Mouse (Mus musculus) urinary bladder, postnatal 14 days (tissue): ENCODE measurements around the gene Ryr1.

Source experiments
- DNase-seq: peaks from one replicate; pipeline ENCODE4 v3.0.0; 2021; ENCODE audit warnings: low spot score

Gene Ryr1

GRCm38 (mm10) chr7:29032685-29033084, 92.3 kb downstream of the Ryr1 start:
- no peak for DNase-seq

GRCm38 (mm10) chr7:29031641-29032040, 93.3 kb downstream of the Ryr1 start:
- DNase-seq = no peak

GRCm38 (mm10) chr7:29029690-29030656, 95.0 kb downstream of the Ryr1 start:
- no peak for DNase-seq

GRCm38 (mm10) chr7:29028761-29029160, 96.2 kb downstream of the Ryr1 start:
- DNase-seq = no peak

- DNase-seq = no peak
Observed at GRCm38 (mm10) chr7:29026811-29027210, 98.2 kb downstream of the Ryr1 start.

- DNase-seq = no peak
Observed at GRCm38 (mm10) chr7:29026195-29026594, 98.8 kb downstream of the Ryr1 start.

GRCm38 (mm10) chr7:29025566-29025965, 99.4 kb downstream of the Ryr1 start:
- DNase-seq = no peak

GRCm38 (mm10) chr7:29023514-29023913, 101.5 kb downstream of the Ryr1 start:
- no peak for DNase-seq

- DNase-seq = no peak
Observed at GRCm38 (mm10) chr7:29022479-29022878, 102.5 kb downstream of the Ryr1 start.

- no peak for DNase-seq
Observed at GRCm38 (mm10) chr7:29019447-29020220, 105.3 kb downstream of the Ryr1 start.

- DNase-seq = no peak
Observed at GRCm38 (mm10) chr7:29017222-29017621, 107.8 kb downstream of the Ryr1 start.

- no peak for DNase-seq
Observed at GRCm38 (mm10) chr7:29016440-29016839, 108.5 kb downstream of the Ryr1 start.

GRCm38 (mm10) chr7:29014984-29015383, 110.0 kb downstream of the Ryr1 start:
- DNase-seq = no peak

GRCm38 (mm10) chr7:29008714-29009113, 116.3 kb downstream of the Ryr1 start:
- no peak for DNase-seq

GRCm38 (mm10) chr7:29008171-29008570, 116.8 kb downstream of the Ryr1 start:
- DNase-seq = no peak

GRCm38 (mm10) chr7:29007224-29008101, 117.5 kb downstream of the Ryr1 start:
- no peak for DNase-seq

GRCm38 (mm10) chr7:29000651-29001605, 124.1 kb downstream of the Ryr1 start:
- peak; percentile 77 for DNase-seq

GRCm38 (mm10) chr7:28993402-28993801, 131.6 kb downstream of the Ryr1 start:
- no peak for DNase-seq

GRCm38 (mm10) chr7:28992997-28993396, 132.0 kb downstream of the Ryr1 start:
- DNase-seq = no peak

- DNase-seq = no peak
Observed at GRCm38 (mm10) chr7:28991616-28992015, 133.4 kb downstream of the Ryr1 start.

- no peak for DNase-seq
Observed at GRCm38 (mm10) chr7:28990766-28991273, 134.2 kb downstream of the Ryr1 start.
